Mouse (Mus musculus) kidney, embryonic 15.5 days (tissue): Measurements from ENCODE around the gene Aldh1l1. TPM values are rescaled to one million over a fixed set of nuclear protein-coding genes. Genes with fewer than 3 reads are reported as not detected.

ENCODE experiments used
- ATAC-seq: fragments of 200-750 bp; cut with Nextera tagmentation; replicated peaks from 2 replicates; pipeline ENCODE4 v1.8.0; 2017; ENCODE audit warnings: moderate TSS enrichment; ENCODE audit not compliant: low FRiP score
- H3K27ac ChIP-seq: fragments of 300-500 bp; sonication (generic); 2 replicates; pipeline ENCODE4 v1.5.1; 2015; ENCODE audit warnings: mild to moderate bottlenecking, inconsistent platforms
- H3K27me3 ChIP-seq: fragments of 300-500 bp; sonication (generic); 2 replicates; pipeline ENCODE4 v1.6.1; 2015; ENCODE audit warnings: inconsistent platforms
- H3K36me3 ChIP-seq: fragments of 300-500 bp; sonication (generic); 2 replicates; pipeline ENCODE4 v1.6.1; 2015; ENCODE audit warnings: inconsistent platforms
- H3K4me1 ChIP-seq: fragments of 300-500 bp; sonication (generic); 2 replicates; pipeline ENCODE4 v1.6.1; 2015; ENCODE audit warnings: inconsistent platforms
- H3K4me2 ChIP-seq: fragments of 300-500 bp; sonication (generic); 2 replicates; pipeline ENCODE4 v1.6.1; 2015; ENCODE audit warnings: moderate library complexity, mild to moderate bottlenecking, inconsistent platforms
- H3K4me3 ChIP-seq: fragments of 300-500 bp; sonication (generic); replicated peaks from 2 replicates; pipeline ENCODE4 v1.5.1; 2015; ENCODE audit warnings: mild to moderate bottlenecking, inconsistent platforms
- H3K9ac ChIP-seq: fragments of 300-500 bp; sonication (generic); 2 replicates; pipeline ENCODE4 v1.6.1; 2015; ENCODE audit warnings: mild to moderate bottlenecking, inconsistent platforms
- H3K9me3 ChIP-seq: fragments of 300-500 bp; sonication (generic); replicated peaks from 2 replicates; pipeline ENCODE4 v1.6.1; 2016; ENCODE audit warnings: inconsistent platforms
- WGBS: fragments of 180-500 bp; shearing (Covaris S2); methylation state at CpG from one replicate; pipeline ENCODE4 v1.1.7; 2015; ENCODE audit warnings: mixed read lengths; 5-methylcytosine and 5-hydroxymethylcytosine counted together
- polyA plus RNA-seq: library from polyadenylated mRNA; unstranded; fragments of >200 nt; fragmentation: Nextera tagmentation; extraction: Ambion mirVana; gene quantifications from 2 replicates; pipeline ENCODE4 v1.2.1, GENCODE M21; 2015

The Aldh1l1 gene
- polyA plus RNA-seq, 1 experiment from 2014 or later: 13.8 TPM

- Histone ChIP-seq H3K4me3 (no peak overlapping the region), H3K4me2 (no peak overlapping the region), H3K36me3 (no peaks in the 10 kb centered on the region), H3K27ac (peak overlapping the region; percentile 2; the same call in 1 of the 2 replicates), H3K27me3 (no peaks in the 10 kb centered on the region), H3K9ac (no peak overlapping the region), H3K4me1 (peaks cover 56% of the 10 kb centered on the region), H3K9me3 (no peaks in the 10 kb centered on the region)
- WGBS: 52% methylated on average over 19 of the region's 19 CpGs
- ATAC-seq: peak; percentile 33
Observed at GRCm38 (mm10) chr6:90618821-90619636, 132.8 kb downstream of the Aldh1l1 start.

- WGBS: 60% methylated on average over 5 of the region's 5 CpGs
- H3K9me3 ChIP-seq: no peaks in the 10 kb centered on the region
- peak overlapping the region; percentile 42; the same call in 1 of the 2 replicates for H3K27ac ChIP-seq
Observed at GRCm38 (mm10) chr6:90619936-90620335, 133.7 kb downstream of the Aldh1l1 start.

GRCm38 (mm10) chr6:90620791-90621583 lies 134.8 kb downstream of the Aldh1l1 start:
- peak overlapping the region; percentile 77 for H3K27ac ChIP-seq
- no peaks in the 10 kb centered on the region for H3K9me3 ChIP-seq
- H3K27me3 ChIP-seq: no peaks in the 10 kb centered on the region
- peak; percentile 77 for ATAC-seq
- no peak overlapping the region for H3K4me3 ChIP-seq
- H3K9ac ChIP-seq: no peak overlapping the region
- no peaks in the 10 kb centered on the region for H3K36me3 ChIP-seq
- peaks cover 71% of the 10 kb centered on the region for H3K4me1 ChIP-seq
- WGBS: 27% methylated on average over 9 of the region's 9 CpGs
- no peak overlapping the region for H3K4me2 ChIP-seq

More at GRCm38 (mm10) chr6:90619936-90620335, 133.7 kb downstream of the Aldh1l1 start:
- H3K4me3 ChIP-seq: no peak overlapping the region
- peaks cover 65% of the 10 kb centered on the region for H3K4me1 ChIP-seq
- H3K9ac ChIP-seq: no peak overlapping the region
- H3K36me3 ChIP-seq: no peaks in the 10 kb centered on the region
- H3K4me2 ChIP-seq: no peak overlapping the region
- no peaks in the 10 kb centered on the region for H3K27me3 ChIP-seq
- ATAC-seq: no peak

- Histone ChIP-seq H3K36me3 (no peaks in the 10 kb centered on the region), H3K4me1 (peaks cover 71% of the 10 kb centered on the region), H3K9me3 (no peaks in the 10 kb centered on the region), H3K4me2 (no peak overlapping the region), H3K4me3 (no peak overlapping the region), H3K27ac (peak overlapping the region; percentile 77), H3K27me3 (no peaks in the 10 kb centered on the region), H3K9ac (no peak overlapping the region)
- 24% methylated on average over 6 of the region's 6 CpGs for WGBS
- ATAC-seq: no peak
Observed at GRCm38 (mm10) chr6:90621584-90621890, 135.3 kb downstream of the Aldh1l1 start.

- H3K36me3 ChIP-seq: no peaks in the 10 kb centered on the region
- no peak; the same call in 1 of the 2 replicates for ATAC-seq
- H3K27ac ChIP-seq: peak overlapping the region; percentile 77; the same call in 1 of the 2 replicates
- no peaks in the 10 kb centered on the region for H3K27me3 ChIP-seq
- no peak overlapping the region for H3K4me3 ChIP-seq
- no peak overlapping the region for H3K9ac ChIP-seq
- peaks cover 71% of the 10 kb centered on the region for H3K4me1 ChIP-seq
- no peak overlapping the region for H3K4me2 ChIP-seq
- no peaks in the 10 kb centered on the region for H3K9me3 ChIP-seq
- WGBS: 51% methylated on average over 11 of the region's 11 CpGs
Observed at GRCm38 (mm10) chr6:90622758-90623455, 136.7 kb downstream of the Aldh1l1 start.

GRCm38 (mm10) chr6:90623456-90623836 lies 137.2 kb downstream of the Aldh1l1 start:
- 83% methylated on average over 5 of the region's 5 CpGs for WGBS
- no peaks in the 10 kb centered on the region for H3K27me3 ChIP-seq
- no peak overlapping the region for H3K4me3 ChIP-seq
- no peak overlapping the region for H3K9ac ChIP-seq
- peaks cover 66% of the 10 kb centered on the region for H3K4me1 ChIP-seq
- no peaks in the 10 kb centered on the region for H3K9me3 ChIP-seq
- H3K27ac ChIP-seq: peak overlapping the region; percentile 77; the same call in 1 of the 2 replicates
- H3K36me3 ChIP-seq: no peaks in the 10 kb centered on the region
- no peak overlapping the region for H3K4me2 ChIP-seq
- no peak for ATAC-seq

GRCm38 (mm10) chr6:90624184-90624583 lies 138.0 kb downstream of the Aldh1l1 start:
- Histone ChIP-seq H3K9ac (no peak overlapping the region), H3K27ac (no peak overlapping the region), H3K4me2 (no peak overlapping the region), H3K4me1 (peaks cover 59% of the 10 kb centered on the region), H3K27me3 (no peaks in the 10 kb centered on the region), H3K4me3 (no peak overlapping the region), H3K36me3 (no peaks in the 10 kb centered on the region), H3K9me3 (no peaks in the 10 kb centered on the region)
- 74% methylated on average over 6 of the region's 6 CpGs for WGBS
- ATAC-seq: no peak

- no peak overlapping the region for H3K27ac ChIP-seq
- 60% methylated on average over 11 of the region's 11 CpGs for WGBS
- H3K36me3 ChIP-seq: no peaks in the 10 kb centered on the region
- no peak overlapping the region for H3K4me3 ChIP-seq
- H3K9ac ChIP-seq: no peak overlapping the region
- ATAC-seq: no peak
- H3K9me3 ChIP-seq: no peaks in the 10 kb centered on the region
- H3K4me2 ChIP-seq: no peak overlapping the region
- H3K4me1 ChIP-seq: peaks cover 54% of the 10 kb centered on the region
- no peaks in the 10 kb centered on the region for H3K27me3 ChIP-seq
Observed at GRCm38 (mm10) chr6:90624733-90625132, 138.5 kb downstream of the Aldh1l1 start.

GRCm38 (mm10) chr6:90625207-90625994 lies 139.2 kb downstream of the Aldh1l1 start:
- H3K4me1 ChIP-seq: peaks cover 47% of the 10 kb centered on the region
- no peaks in the 10 kb centered on the region for H3K36me3 ChIP-seq
- no peaks in the 10 kb centered on the region for H3K27me3 ChIP-seq
- 0 out of 2 replicates have a peak overlapping the region, but pooled peaks have one; percentile 1 for H3K27ac ChIP-seq
- no peak for ATAC-seq
- H3K9ac ChIP-seq: no peak overlapping the region
- H3K9me3 ChIP-seq: no peaks in the 10 kb centered on the region
- H3K4me2 ChIP-seq: no peak overlapping the region
- 78% methylated on average over 7 of the region's 7 CpGs for WGBS
- H3K4me3 ChIP-seq: no peak overlapping the region

- ATAC-seq: no peak
- Histone ChIP-seq H3K4me3 (no peak overlapping the region), H3K27ac (no peak overlapping the region), H3K4me1 (peaks cover 26% of the 10 kb centered on the region), H3K4me2 (no peak overlapping the region), H3K9me3 (no peaks in the 10 kb centered on the region), H3K36me3 (no peaks in the 10 kb centered on the region), H3K27me3 (no peaks in the 10 kb centered on the region), H3K9ac (no peak overlapping the region)
- WGBS: 88% methylated on average over 4 of the region's 4 CpGs
Observed at GRCm38 (mm10) chr6:90627556-90627955, 141.3 kb downstream of the Aldh1l1 start.

- Histone ChIP-seq H3K27me3 (no peaks in the 10 kb centered on the region), H3K4me1 (peaks cover 11% of the 10 kb centered on the region), H3K27ac (no peak overlapping the region), H3K4me2 (no peak overlapping the region), H3K9ac (no peak overlapping the region), H3K36me3 (no peaks in the 10 kb centered on the region), H3K9me3 (no peaks in the 10 kb centered on the region), H3K4me3 (no peak overlapping the region)
- 80% methylated on average over 6 of the region's 6 CpGs for WGBS
- no peak for ATAC-seq
Observed at GRCm38 (mm10) chr6:90629506-90629905, 143.3 kb downstream of the Aldh1l1 start.
